Mouse (Mus musculus): ENCODE data around the gene Igtp. TPM values are rescaled to one million over a fixed set of nuclear protein-coding genes. Genes with fewer than 3 reads are reported as not detected.
A peak's percentile ranks its signal among the peaks of the same experiment; 100 is the strongest.
"Not testable (repeated sequence)": the region's sequence is repeated elsewhere in the genome, so short reads cannot be mapped to it uniquely, and the experiment has no call there.

Igtp gene
- total RNA-seq (2015; ENCODE audit: low replicate concordance) (16.8 and 27.4 TPM in 2 replicates), total RNA-seq (2017; ENCODE audit: low replicate concordance) (17.1 and 20.9 TPM in 2 replicates)

GRCm38 (mm10) chr11:58199229-58200037 lies at the start of gene Igtp, which contains the start of gene Irgm2:
Igtp (plus strand) TSS chr11:58199556.
Irgm2 (plus strand) TSS chr11:58199618.
- peak; percentile 98 for ATAC-seq (replicated peaks; ENCODE audit: low FRiP score, poor library complexity, severe bottlenecking)

GRCm38 (mm10) chr11:58155458-58155857 lies 43.9 kb upstream of the Igtp start:
- ATAC-seq (replicated peaks; ENCODE audit: low FRiP score, poor library complexity, severe bottlenecking), result no peak

- no peak; the same call in 1 of the 2 replicates for ATAC-seq (replicated peaks; ENCODE audit: low FRiP score, poor library complexity, severe bottlenecking)
Measured at GRCm38 (mm10) chr11:58156871-58157270, 42.5 kb upstream of the Igtp start.

GRCm38 (mm10) chr11:58165072-58165471 lies 34.3 kb upstream of the Igtp start:
- ATAC-seq (replicated peaks; ENCODE audit: low FRiP score, poor library complexity, severe bottlenecking), result no peak

GRCm38 (mm10) chr11:58167822-58168166 lies 31.6 kb upstream of the Igtp start:
- ATAC-seq (replicated peaks; ENCODE audit: low FRiP score, poor library complexity, severe bottlenecking), result no peak

GRCm38 (mm10) chr11:58168167-58168915 lies 31.0 kb upstream of the Igtp start, which contains the start of gene Gemin5:
Gemin5 (minus strand) TSS chr11:58168539.
- ATAC-seq (replicated peaks; ENCODE audit: low FRiP score, poor library complexity, severe bottlenecking), result peak; percentile 85

- ATAC-seq (replicated peaks; ENCODE audit: low FRiP score, poor library complexity, severe bottlenecking), result no peak
Measured at GRCm38 (mm10) chr11:58169666-58170065, 29.7 kb upstream of the Igtp start.

GRCm38 (mm10) chr11:58171459-58172091 lies 27.8 kb upstream of the Igtp start, which contains the start of gene Mrpl22:
Mrpl22 (plus strand) TSS chr11:58171661.
- ATAC-seq (replicated peaks; ENCODE audit: low FRiP score, poor library complexity, severe bottlenecking), result peak; percentile 89

- peak; percentile 87 for ATAC-seq (replicated peaks; ENCODE audit: low FRiP score, poor library complexity, severe bottlenecking)
Measured at GRCm38 (mm10) chr11:58179563-58179962, 19.8 kb upstream of the Igtp start.

GRCm38 (mm10) chr11:58179986-58180385 lies 19.4 kb upstream of the Igtp start:
- not testable (repeated sequence) for ATAC-seq (replicated peaks; ENCODE audit: low FRiP score, poor library complexity, severe bottlenecking)

- no peak for ATAC-seq (replicated peaks; ENCODE audit: low FRiP score, poor library complexity, severe bottlenecking)
Measured at GRCm38 (mm10) chr11:58180756-58181155, 18.6 kb upstream of the Igtp start.

- ATAC-seq (replicated peaks; ENCODE audit: low FRiP score, poor library complexity, severe bottlenecking), result no peak
Measured at GRCm38 (mm10) chr11:58183579-58183978, 15.8 kb upstream of the Igtp start.

GRCm38 (mm10) chr11:58189675-58190074 lies 9.7 kb upstream of the Igtp start:
- no peak for ATAC-seq (replicated peaks; ENCODE audit: low FRiP score, poor library complexity, severe bottlenecking)

- no peak for ATAC-seq (replicated peaks; ENCODE audit: low FRiP score, poor library complexity, severe bottlenecking)
Measured at GRCm38 (mm10) chr11:58193326-58193725, 6.0 kb upstream of the Igtp start.

- ATAC-seq (replicated peaks; ENCODE audit: low FRiP score, poor library complexity, severe bottlenecking), result no peak
Measured at GRCm38 (mm10) chr11:58193860-58194520, 5.4 kb upstream of the Igtp start.

- ATAC-seq (replicated peaks; ENCODE audit: low FRiP score, poor library complexity, severe bottlenecking), result no peak
Measured at GRCm38 (mm10) chr11:58198663-58199062, 693 bp upstream of the Igtp start.

- no peak for ATAC-seq (replicated peaks; ENCODE audit: low FRiP score, poor library complexity, severe bottlenecking)
Measured at GRCm38 (mm10) chr11:58200226-58200625, 870 bp downstream of the Igtp start.

GRCm38 (mm10) chr11:58201052-58201451 lies 1.7 kb downstream of the Igtp start:
- no peak for ATAC-seq (replicated peaks; ENCODE audit: low FRiP score, poor library complexity, severe bottlenecking)

- ATAC-seq (replicated peaks; ENCODE audit: low FRiP score, poor library complexity, severe bottlenecking), result no peak
Measured at GRCm38 (mm10) chr11:58210321-58210886, 11.0 kb downstream of the Igtp start.

All from erythroid progenitor cell, adult 5-6 weeks (primary cell).